Mouse (Mus musculus): ENCODE data around the gene Fbxw8.

The Fbxw8 gene

DNA sequence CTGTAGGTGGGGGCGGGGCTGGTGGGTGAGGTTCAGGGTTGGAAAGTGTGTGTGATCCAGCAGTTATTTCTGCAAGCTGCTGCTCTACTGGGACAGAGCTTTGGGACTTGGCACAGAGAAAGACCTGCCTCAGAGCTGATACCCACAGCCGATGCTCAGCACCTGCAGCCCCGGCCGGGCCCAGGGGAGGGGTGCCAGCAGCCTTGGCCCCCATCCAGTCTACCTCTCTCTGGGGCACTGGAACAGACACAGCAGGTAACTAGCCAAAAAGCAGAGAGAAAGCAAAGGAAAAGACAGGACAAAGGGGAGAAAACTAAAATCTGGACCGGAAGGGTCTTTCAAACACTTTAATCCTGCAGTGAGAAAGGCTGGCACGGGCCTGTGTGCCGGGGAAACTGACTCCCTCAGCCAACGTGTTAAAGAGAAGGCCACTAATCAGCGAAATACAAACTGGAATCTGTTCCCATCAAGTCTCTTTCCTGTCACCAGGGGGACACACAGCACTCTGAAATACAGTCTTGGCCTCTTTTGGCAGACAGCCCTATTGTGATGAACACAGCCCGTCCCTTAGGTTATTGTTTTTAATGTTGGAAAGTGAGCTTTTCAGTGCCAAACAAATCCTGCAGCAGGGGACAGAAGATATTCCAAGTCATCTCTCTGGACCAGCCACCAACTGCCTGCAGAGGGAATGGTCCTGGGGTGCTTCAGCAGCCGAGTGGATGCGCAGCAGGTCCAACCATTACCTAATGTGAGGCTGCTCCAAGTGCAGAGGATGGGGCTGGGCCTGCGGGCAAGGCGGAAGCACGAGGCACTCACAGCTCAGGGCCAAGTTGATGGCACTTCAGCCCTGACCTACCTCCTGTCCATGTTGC, 78.3 kb downstream of the Fbxw8 start:
- DNase-seq (ENCODE audit: low spot score in 2 of 2), result no peak

DNA sequence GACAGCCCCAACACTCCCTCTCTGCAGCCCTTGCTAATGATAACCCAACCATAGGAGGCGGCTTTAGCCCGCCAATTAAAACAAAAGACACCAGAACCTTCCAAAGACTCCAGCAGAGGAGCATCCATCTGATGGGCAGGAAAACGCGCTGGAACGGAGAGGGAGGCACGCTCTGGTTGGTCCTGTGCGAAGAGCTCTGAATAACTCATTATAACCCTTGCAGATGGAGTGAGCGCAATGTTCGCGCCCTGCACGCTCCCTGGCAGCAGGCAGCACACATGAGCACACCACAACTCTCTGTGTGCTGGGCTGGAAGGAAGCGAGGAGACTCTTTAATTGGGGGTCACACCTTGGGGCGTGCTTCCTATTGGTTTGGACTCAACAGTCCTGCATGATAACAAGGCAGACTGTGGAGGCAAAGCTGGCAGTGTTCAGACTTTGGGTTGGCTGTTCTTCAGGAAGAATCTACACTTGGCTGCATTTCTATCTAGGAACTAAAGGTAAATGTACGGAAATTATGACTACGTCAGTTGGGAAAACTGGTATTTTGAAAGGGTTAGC, 82.0 kb downstream of the Fbxw8 start:
- no peak for DNase-seq (ENCODE audit: low spot score in 2 of 2)

DNA sequence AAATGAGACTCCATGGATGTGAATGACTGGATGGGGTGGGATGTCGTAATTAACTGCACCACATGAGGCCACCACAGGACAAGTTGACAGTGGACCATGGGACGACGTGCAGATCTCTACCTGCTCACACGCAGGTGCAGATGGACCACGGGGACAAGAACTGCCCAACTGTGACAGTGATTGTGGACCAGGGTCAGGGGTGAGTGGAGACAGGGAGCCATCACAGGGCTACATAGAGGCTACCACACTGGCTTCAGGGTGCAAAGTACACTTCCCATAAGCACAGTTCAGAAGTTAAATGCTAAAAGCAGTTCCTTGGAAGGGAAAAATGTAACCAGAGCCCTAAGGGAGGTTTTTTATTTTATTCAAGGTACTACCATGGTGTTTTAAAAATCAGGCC, 83.5 kb downstream of the Fbxw8 start:
- no peak for DNase-seq (ENCODE audit: low spot score in 2 of 2)

DNA sequence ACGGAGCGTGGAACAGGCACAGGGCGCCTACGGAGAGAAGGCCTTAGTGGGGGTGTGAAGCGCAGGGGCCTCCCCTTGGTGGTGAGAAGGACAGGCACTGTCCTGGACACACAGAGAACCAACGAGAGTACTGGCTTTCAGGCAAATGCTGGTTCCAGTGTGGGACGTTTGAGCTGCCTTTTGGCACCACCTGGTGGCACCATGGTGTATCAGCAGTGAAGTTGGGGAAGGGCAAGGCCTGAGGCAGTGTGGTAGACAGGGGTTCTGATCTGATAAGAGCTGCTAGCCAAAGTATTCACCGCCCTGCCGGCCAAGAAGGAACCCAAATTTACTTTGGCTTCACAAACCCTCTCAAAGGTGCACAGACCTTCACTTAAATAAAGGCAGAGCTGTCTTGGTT, 85.9 kb downstream of the Fbxw8 start:
- DNase-seq (ENCODE audit: low spot score in 2 of 2), result peak; percentile 50 to 72

DNA sequence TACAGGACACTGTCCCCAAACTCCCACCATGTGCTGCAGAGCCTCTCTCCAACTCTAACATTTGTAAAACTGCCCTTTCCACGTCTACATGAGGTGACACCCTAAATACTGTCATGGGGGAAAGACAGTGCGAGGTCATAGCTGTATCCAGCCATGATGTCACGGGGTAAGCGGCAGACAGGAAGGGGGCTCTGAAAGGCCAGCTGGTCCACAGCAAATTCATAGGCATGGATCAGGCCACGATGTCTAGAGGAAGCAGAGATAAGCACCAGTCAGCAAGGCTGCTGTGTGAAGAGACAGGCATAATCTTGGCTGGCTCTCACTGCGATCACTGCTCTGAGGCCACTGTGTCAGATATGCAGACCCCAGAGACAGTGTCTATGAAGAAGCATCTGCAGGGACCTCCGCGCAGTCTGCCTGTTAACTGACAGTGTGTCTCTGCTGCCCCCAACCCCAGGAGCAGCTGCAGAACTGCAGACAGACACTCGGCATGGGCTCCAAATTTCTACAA, 87.2 kb downstream of the Fbxw8 start:
- DNase-seq (ENCODE audit: low spot score in 2 of 2), result no peak

DNA sequence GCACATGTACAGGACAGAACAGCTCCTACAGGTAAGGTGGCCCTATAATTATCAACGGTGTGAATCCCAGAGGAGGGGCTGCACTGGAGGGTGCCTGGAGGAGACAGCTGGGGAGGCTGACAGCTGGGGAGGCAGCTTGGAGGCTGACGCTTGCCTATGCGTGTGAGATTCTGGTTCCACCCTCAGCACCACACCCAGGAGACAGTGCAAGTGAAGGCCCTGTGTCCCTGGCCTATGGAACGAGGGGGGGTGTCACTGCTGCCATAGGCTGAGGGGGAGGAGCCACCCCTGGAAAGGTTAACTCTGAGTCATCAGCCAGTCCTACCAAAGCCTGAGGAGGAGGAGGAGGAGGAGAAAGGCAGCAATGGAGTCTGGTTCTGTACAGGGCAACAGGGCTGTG, 87.7 kb downstream of the Fbxw8 start:
- no peak for DNase-seq (ENCODE audit: low spot score in 2 of 2)

DNA sequence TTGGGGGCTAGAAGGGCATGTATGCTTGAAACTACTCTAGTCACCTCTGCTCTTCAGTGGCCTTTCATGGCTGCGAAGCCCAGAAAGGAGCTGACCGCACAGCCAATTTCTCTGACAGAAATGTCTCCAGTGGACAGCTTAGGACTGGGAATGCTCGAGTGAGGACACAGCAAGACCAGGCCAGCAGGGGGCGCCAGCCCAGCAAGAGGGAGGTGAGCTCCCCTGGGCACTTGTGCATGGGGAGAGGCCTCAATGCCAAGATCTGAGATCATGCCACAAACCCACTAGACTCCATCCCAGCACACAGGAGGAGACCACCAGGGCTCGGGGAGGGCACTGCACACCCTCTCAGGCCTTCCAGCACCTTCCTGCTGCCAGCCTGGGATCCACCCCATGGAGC, 88.4 kb downstream of the Fbxw8 start:
- peak; percentile 59 to 84 for DNase-seq (ENCODE audit: low spot score in 2 of 2)

DNA sequence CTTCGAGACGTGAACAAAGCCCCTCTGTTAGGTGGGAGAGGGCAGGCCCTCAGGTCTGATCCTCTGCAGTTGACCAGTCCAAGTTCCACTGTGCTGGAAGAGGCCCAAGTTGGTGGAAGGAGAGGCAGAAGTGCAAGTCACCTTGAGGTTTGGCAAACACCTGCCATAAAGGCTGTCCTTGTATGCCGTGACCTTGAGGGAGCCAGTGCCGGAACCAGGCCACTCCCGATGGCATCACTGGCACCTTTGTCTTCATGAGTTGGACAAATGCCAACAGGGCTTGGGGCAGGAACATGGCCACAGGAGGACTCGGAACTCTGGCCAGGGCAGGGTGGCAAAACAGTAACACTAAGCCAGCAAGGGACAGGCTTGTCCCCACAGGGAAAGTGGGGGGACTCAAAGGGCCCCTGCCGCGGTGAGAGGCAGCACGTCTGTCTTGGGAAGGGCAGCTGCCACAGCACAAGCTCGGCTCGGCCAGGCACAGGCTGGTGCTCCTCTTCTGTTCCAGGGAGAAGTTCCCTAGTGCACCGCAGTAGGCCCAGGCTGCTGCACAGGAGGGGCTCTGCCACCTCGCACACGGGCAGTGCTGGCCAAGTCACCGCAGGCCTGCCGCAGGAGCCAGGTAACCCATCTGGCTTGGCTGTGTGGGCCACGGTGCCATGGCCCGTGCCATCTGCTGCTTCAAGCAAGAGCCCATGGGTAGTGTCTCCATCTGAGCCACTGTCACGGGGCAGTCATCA, 89.6 kb downstream of the Fbxw8 start:
- no peak for DNase-seq (ENCODE audit: low spot score in 2 of 2)

DNA sequence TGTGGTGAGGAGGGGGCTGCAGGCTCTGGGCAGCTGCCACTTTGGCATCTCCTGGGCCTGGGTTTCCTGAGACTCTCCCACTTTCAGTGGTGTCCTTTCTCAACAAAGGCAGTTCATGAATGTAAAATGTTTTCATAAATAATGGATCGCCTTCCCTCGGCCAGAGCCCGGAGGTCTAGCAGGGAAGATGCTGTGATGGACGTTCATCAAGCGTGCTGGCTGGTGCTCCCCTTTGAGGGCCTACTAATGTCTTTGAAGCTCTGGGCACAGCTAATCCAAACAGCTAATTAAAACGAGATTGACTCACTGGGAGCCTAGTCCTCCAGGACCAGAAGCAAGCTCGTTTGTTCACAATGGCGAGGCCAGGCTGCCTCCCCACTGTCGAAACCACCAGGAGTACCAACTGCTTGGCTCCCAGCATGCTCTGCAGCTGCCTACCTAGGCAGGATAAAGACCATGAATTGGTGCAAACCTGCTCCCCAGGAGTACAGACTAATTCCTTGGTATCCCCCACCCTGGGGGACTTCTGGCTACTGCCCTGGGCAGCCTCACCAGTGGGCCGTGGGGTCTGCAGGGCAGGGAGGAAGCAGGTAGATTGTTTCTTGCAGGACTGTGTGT, 90.9 kb downstream of the Fbxw8 start:
- no peak for DNase-seq (ENCODE audit: low spot score in 2 of 2)

DNA sequence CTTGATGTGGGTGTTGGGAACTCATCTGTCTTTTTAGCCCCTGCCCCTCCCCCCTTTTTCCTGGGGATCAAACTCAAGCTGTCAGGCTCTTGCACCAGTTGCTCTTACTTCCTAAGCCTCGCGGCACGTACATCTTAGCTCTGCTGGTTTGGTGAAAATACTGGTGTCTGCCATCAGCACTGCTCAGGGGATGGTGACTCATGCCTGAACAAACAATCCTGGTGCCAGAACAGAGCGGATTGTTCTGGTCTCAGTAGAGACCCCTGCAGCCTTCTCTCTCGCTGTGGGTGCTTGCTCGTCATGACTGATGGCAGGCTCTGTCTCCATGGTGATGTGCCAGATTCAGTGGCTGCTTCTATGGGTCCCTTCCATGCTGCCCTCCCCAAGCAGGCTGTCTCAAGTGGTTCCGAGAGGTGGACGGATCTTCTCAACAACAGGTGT, 92.1 kb downstream of the Fbxw8 start:
- no peak for DNase-seq (ENCODE audit: low spot score in 2 of 2)

DNA sequence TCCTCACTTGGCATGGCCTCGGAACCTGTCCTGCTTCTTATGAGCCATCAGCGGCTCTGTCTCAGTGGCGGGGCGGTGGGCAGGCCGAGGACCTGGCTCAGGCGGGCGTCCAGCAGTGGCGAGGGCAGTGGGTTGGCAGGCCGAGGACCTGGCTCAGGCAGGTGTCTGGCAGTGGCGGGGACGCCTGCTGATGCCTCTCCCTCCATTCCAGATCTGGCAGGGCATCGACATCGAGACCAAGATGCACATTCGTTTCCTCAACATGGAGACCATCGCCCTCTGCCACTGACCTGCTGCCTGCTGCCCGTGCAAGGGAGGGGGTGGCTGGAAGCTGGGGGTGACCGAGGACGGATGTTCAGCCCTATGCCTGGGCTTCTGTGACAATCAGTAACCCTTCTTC, 93.9 kb downstream of the Fbxw8 start:
- DNase-seq (ENCODE audit: low spot score in 2 of 2), result no peak

DNA sequence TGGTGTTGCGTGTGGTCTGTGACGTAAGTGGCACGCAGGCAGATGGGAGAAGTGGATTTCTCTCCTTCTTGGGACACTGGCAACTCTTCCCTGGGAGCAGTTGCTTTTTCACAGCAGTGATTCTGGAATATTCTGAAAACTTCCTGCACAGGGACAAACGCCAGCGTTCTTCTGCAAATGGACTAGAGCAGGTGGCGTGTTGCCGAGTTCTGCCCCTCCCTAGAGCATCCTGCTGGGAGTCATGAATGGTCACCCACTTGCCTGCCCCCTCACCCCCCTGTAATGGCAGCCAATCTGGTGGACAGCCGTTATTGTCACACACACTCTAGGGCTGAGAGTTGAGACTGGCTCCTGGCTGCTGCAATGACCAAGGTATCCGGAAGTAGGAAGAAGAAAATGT, 95.6 kb downstream of the Fbxw8 start:
- DNase-seq (ENCODE audit: low spot score in 2 of 2), result no peak

DNA sequence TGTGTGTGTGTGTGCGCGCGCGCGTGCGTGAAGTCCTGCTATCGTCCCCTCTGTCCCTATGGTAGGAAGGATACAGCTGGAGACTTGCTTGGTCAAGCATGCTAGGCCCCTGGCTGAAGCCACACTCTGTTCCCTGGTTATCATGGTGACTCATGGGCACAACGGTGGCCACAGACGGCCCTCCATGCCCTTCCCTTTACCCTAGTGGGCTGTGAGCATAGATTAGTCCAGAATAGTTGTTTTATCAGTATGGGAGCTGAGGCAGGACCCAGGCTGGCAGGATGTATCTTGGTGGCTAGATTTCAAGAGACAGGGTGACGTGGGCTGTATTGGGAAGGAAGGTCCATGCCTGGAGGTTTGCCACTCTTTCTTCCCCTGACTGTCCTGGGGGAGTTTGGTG, 96.4 kb downstream of the Fbxw8 start:
- DNase-seq (ENCODE audit: low spot score in 2 of 2), result no peak

DNA sequence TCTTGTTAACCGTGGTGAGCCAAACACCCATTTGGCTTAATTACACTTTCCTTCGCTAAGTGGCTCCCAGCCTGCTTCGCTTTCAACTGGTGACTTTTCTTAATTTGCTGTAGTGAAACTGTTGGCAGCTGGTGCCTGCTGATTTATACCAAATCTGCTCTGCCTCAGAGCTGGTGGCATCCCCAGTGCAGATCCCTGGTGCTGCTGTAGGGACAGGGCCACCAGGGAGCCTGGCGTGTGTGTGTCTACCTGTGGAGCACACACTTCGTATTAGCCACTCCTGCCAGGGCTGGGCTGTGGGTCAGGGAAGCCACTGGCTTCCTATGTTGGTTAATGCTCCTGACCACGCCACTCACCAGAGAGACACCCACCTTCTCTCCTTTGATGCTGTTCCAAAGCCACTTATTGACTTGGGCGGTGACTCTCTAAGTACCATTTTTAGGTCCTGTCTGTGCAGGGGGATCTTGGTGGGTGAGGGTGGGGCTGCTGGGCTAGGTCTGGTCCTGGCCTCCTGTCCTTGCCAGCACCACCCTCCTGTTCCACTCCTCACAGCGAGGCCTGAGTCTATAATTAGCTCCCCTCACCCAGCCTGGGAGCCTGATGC, 97.7 kb downstream of the Fbxw8 start:
- no peak for DNase-seq (ENCODE audit: low spot score in 2 of 2)

DNA sequence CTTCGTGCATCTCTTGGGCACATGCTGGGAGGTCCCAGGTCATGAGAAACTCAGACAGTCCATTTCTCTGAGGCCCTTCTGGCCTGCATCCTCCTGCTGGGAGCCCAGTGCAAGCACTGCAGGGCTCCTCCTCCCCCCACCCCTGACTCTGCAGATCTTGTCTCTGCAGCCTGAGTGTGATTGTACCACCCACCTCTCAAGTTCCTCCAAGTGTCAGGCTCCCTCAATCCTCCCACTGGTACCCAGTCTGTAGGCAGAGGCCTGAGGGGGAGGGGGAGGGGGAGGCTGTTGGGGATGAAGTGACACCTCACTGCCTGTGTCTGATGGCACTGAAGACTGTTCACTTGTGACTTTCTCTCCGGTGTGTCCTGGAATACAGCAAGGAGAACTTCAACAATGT, 102.1 kb downstream of the Fbxw8 start:
- no peak for DNase-seq (ENCODE audit: low spot score in 2 of 2)

DNA sequence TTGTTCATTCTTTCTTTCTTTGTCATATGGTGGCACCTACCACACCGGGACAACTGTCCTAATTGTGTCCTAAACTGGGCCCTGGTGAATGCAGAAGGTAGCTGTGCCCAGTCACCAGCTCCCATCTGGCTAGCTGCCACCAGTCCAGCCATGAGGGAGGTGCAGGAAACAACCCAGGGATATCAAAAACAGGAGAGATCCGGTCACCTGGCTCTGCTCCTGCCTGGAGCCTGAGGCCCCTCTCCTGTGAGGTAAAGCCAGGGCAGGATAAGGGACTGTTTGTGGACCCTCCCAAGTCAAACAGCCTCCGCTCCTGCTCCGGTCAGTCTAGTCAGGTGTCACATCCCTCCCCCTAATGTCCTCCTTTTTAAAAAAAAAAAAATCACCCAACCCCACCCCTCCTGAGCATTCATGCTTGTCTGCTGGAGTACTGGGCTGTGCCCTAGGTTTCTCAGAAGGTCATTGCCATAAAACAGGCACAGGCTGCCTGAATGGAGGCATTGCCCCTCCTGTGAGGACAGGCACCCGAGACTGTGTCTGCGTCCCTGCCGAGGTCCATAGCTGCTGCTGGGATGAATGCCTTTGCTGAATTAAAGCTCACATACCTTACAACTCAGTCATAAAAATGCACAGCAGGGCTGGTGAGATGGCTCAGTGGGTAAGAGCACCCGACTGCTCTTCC, 103.1 kb downstream of the Fbxw8 start:
- no peak for DNase-seq (ENCODE audit: low spot score in 2 of 2)

DNA sequence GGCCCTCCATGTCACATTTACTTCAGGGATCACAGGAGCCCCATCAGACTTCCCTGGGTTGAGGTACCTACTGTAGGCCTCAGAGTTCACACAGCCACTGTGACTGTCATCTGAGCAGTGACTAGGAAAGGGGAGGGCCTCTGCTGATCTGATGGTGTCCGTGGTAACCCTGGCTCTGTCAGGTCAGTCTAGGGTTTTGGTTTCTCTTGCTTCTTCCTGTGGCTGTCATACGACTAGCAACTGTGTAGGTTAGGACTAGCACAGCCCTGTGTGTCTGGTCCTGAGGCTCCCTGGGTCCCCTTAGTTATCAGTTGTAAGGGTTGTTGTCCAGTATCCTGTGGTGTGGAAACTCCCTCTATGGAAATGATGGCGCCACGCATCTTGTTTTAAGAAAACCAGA, 104.5 kb downstream of the Fbxw8 start:
- no peak for DNase-seq (ENCODE audit: low spot score in 2 of 2)

DNA sequence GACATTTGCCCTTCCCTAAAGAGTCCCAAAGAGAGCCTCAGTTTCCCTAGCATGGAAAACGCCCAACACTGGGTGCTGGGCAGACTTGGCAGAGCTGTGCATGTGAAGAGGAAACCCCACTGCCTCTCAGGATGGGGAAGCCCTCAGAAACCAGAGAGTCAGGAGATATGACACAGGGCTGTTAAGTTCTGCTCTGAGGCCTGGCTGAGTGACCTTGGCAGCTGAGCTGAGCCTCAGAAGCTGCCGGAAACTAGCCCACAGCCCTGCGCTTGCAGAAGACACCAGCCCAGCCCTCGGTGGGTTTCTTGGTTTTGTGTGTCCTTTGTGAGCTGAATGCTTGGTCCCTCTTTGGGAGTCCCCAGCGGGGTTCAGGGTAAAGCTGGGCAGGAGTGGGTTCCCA, 106.3 kb downstream of the Fbxw8 start:
- no peak for DNase-seq (ENCODE audit: low spot score in 2 of 2)

DNA sequence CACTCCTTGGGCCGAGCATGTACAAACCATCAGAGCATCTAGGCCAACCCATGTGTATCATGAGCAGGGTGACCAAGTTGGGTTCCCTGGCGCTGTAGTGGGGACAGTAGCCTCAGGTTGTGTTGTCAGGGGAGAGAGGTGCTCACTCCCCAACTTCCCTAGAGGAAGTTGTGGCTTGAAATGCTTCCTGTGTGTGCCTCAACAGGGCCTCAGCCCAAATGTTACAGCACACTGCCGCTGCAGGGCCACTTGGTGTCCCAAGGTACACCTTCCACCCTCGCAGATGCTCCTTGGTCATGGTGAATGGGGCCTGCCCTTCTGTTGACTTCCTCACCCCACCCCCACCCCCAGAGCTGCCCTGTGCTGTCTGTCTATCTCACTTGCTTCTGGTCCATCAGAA, 106.9 kb downstream of the Fbxw8 start:
- no peak for DNase-seq (ENCODE audit: low spot score in 2 of 2)

DNA sequence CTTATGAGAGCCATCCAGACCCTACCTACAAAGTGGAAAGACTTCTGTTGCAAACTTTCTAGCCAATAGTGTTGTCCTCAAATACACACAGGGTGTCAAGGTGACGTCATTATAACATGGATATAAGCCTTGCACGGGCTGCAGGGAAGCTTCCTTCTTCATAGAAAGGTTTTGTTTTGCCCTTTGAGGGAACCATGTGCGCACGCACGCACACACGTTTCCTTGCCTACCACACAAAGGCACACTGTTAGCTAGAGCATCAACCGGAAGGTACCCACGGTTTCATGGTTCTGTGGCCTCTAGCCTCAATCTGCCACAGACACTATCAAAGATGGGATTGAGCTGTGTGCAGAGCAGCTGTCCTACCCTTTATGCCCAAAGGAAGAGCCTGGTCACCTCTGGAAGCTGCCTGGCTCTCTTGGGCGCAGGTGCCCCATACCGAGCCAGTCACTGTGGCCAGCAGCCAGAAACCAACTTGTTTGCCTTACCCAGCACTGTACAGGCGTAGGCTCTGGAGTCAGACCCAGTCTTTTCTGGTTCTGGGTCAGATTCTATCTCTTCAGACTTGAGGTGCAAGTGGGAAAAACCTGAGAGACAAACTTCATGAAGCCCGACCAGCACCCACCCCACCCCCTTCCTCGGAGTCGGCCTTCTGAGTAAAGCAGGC, 108.0 kb downstream of the Fbxw8 start:
- no peak for DNase-seq (ENCODE audit: low spot score in 2 of 2)

DNA sequence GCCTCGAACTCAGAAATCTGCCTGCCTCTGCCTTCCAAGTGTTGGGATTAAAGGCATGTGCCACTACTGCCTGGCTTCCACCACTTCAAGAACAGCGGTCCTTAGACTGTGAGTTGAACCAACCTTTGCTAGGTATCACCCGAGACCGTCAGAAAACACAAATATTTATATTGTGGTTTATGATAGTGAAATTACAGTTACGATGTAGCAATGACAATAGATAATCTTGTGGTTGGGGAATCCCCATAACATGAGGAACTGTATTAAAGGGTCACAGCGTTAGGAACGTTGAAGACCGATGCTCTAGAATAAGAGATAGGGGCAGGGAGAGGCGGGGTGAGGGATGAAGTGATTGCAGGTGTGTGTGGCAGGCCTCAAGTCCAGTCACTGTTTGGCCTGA, 109.9 kb downstream of the Fbxw8 start:
- DNase-seq (ENCODE audit: low spot score in 2 of 2), result no peak

Measured in spleen, postnatal 10 days (tissue).